Mouse (Mus musculus) frontal cortex, postnatal 25 days (tissue): ENCODE data around the gene Ifrd2.

Experiments used
- DNase-seq, 2 experiments: peaks; one replicate each; pipeline ENCODE4 v3.0.0; 2022; ENCODE audit warnings: low spot score in 2 of 2

The Ifrd2 gene

DNA sequence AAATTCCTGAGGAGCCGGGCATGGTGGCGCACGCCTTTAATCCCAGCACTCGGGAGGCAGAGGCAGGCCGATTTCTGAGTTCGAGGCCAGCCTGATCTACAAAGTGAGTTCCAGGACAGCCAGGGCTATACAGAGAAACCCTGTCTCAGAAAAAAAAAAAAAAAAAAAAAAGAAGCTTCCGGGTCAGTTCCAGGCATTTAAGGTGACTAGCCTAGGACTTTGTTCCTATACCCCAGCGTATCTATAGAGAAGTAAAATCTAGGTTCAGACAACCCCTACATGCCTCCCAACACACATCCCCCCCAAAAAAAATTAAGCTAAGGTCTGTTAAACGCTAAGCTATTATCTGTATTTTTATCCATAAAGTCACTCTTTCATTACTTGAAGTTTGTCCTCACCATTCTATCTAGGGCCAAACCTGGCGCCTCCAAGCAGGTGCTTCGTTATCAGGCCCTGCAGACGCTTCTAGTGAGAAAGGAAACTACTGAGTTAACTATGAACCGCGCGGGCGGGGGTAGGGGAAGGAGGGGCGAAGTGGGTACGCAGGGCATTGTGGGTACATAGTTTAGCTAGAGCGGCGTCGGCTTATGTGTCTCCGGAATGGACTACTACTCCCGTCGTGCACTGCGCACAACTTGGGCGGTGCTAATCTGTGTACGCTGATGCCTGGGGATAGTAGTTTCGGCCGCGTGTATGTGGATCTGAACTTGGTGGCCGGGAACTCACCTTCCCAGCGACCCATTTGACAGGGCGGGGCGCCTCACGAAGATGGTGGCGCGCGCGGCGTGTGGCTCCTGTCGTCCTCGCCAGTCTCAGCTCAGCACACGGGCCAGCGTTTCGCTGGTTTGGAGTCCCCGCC is at the start of gene Ifrd2:
TSS of gene Ifrd2 (plus strand) at position 669 of the 859 bp plus-strand sequence.
- DNase-seq, result peak; percentile 92 to 95

DNA sequence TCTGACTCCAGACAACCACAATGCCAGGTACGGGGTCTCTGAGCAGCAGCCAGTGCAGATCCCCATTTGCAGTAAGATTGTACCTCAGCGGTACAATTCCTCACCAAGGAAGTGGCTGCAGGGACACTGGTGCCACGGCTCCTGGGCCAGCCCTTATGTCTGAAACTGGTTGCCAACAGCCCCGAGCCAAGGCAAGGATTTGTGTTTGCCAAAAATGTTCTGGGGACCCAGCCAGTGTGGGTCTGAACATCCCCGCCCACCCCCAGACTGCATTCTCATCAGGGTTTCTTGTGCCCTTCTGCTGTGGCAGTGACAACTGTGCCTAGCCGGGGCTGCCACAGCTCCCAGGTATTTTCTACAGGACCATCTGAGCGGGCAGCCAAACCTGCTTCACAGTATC is 49.2 kb upstream of the Ifrd2 start:
- no peak for DNase-seq

DNA sequence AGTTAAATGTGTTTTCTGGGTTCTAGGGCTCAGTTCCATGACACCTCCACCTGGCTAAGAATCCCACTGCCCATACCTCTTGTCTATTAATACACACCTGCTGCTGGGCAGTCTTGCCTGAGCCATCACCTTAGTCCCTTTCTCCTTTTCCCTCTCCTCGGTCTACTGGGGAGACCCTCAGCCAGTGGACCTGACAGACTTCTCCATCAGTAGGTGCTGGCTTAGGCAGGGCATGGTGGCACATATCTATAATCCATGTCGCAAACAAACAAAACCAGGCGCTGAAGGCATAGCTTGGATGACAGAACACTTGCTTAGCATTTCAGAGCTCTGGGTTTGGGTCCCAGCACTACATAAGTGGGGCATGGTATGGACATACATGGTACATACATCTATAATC is 48.7 kb upstream of the Ifrd2 start:
- no peak for DNase-seq

DNA sequence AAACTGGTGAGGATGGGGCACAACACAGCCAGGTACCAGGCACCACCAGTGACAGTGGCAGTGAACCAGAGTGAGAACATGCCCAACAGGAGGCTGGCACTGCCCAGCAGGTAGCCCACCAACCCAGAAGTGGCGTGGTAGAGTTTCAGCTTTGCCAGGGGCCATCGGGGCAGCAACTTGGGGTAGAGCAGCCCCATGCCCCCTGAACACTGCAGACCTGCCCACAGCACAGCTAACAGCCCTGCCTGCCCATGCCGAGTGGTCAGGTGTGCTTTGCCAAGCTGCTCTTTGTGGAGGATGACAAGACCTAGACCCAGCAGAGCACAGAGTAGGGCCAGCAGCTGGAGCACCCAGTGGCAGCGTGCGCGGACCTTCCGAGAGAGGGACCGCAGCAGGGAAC is 47.5 kb upstream of the Ifrd2 start:
- DNase-seq, result no peak

- no peak for DNase-seq
Measured at GRCm38 (mm10) chr9:107540420-107540819, 47.0 kb upstream of the Ifrd2 start.

- no peak for DNase-seq
Measured at GRCm38 (mm10) chr9:107541005-107541404, 46.4 kb upstream of the Ifrd2 start.

DNA sequence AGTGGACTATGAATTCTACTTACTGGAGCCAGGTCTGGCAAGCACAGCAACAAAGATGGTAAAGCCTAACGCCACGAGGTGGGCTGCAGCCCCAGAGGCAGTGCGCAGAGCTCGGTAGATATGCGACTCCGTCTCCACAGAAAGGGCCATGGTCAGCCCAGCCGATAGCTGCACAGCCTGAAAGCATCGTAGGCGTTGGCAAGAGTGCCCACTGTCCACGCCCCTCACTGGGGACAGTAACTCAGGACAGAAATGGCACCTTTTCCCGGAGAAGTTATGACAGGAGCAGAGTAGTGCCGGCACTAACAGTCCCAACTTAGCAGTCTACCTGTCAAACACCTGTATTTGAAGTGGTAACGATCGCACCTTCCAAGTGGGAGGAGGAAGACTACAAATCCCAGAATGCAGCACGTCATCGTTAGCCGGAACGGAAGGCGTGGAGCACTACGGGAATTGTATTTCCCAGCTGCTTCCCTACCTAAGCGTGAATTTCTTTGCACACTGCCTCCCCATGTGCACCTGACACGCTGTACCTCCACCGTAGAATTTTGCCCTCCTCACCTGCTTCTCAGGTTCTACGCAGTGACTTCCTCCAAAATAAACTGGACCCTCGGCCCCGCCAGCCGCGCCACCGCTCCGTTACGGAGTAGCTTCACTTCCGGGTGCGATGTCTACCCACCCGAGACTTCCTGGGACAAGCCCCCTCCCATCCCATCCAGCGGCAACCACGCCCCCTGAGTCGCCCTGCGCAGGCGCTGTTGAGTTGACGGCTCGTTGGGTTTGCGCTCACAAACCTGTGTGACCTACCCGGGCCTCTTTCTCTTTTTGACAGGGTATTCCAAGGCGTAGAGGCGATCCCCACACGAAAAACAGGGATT is 45.7 kb upstream of the Ifrd2 start, which contains the start of the genes Cyb561d2 and Nprl2:
TSS of gene Cyb561d2 (minus strand) at position 720 of the 878 bp plus-strand sequence.
TSS of gene Nprl2 (plus strand) at position 753 of the 878 bp plus-strand sequence.
- peak; percentile 87 to 91 for DNase-seq

GRCm38 (mm10) chr9:107542352-107542686 is 45.1 kb upstream of the Ifrd2 start:
- DNase-seq, result no peak

GRCm38 (mm10) chr9:107542721-107543120 is 44.7 kb upstream of the Ifrd2 start:
- no peak for DNase-seq

- no peak for DNase-seq
Measured at GRCm38 (mm10) chr9:107543299-107543698, 44.1 kb upstream of the Ifrd2 start.

DNA sequence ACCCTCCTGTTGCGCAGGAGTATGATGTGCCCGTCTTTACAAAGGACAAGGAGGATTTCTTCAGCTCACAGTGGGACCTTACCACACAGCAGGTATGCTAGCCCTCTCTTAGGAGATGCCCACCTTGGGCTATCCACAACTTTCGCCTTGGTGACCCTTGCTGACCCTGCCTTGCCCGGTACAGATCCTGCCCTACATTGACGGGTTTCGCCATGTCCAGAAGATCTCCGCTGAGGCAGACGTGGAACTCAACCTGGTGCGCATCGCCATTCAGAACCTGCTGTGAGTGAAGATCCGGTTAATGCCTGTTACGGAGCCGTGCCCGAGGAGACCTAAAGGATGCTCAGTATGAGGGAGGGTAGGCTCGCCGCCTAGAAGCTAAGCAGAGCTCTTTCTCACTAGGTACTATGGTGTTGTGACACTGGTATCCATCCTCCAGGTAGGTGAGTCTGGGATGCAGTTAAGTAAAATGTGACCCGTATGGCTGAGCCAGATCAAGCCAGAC is 43.2 kb upstream of the Ifrd2 start:
- DNase-seq, result no peak

DNA sequence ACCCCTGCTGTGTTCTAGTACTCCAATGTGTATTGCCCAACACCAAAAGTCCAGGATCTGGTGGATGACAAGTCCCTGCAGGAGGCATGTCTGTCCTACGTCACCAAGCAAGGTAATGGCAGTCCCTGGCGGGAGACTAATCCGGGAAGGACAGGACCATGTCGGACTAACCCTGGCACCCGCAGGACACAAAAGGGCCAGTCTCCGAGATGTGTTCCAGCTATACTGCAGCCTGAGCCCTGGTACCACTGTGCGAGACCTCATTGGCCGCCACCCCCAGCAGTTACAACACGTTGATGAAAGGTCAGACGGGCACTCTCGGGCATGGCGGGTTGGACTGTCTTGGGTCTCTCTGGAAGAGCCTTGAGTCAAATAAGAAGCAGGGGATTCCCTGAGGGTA is 42.7 kb upstream of the Ifrd2 start:
- DNase-seq, result no peak

DNA sequence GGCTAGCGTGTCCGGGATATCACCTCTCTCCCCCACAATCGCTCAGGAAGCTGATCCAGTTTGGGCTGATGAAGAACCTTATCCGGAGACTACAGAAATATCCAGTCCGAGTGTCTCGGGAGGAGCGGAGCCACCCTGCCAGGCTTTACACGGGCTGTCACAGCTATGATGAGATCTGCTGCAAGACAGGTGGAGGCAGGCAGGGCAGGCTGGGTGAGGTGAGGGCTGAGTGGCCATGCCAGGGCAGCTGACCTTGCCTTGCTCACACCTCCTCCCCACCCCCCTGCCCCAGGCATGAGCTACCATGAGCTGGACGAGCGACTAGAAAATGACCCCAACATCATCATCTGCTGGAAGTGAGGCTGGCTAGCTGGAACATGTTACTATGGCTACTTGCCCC is 42.2 kb upstream of the Ifrd2 start:
- DNase-seq, result no peak

DNA sequence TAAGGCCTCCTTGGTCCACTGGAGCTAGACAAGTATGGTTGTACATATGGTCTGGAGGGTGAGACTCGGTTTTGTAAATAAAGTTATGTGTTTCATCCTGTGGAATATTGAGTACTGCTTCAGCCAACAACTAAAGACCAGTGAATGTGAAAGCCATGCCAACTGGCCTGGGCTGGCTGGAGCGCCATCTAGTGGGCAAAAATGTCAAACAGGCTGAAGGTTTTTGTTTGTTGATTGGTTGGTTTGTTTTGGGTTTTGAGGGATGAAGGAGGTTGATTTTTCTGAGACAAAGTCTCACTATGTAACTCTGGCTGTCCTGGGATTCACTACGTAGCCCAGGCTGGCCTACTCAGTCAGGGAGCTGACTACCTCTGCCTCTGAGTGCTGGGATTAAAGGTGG is 41.8 kb upstream of the Ifrd2 start:
- peak; percentile 52 to 61 for DNase-seq

DNA sequence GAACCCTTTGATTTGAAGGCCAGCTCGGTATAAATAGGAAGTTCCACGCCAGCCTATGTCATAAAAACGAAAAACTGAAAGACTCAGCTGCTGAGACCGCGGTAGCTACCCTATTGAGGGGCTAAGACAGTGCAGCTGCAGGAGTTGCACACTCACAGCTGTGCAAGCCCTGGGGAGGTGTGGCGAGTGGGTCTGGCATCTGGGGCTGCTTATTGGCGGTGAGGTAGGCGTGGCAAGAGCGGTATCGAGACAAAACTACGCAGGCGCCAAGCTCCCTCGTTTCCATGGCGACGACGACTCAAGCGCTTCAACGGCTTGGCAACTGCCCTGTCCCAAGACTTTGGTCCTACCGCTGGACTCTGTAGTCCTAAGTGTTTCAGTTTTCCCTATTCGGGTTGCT is 40.4 kb upstream of the Ifrd2 start, which contains the start of gene Zmynd10:
TSS of gene Zmynd10 (plus strand) at position 273 of the 400 bp plus-strand sequence.
- DNase-seq, result peak; percentile 70 to 75

GRCm38 (mm10) chr9:107547957-107548356 is 39.5 kb upstream of the Ifrd2 start:
- DNase-seq, result no peak

- DNase-seq, result no peak
Measured at GRCm38 (mm10) chr9:107548820-107549219, 38.6 kb upstream of the Ifrd2 start.

DNA sequence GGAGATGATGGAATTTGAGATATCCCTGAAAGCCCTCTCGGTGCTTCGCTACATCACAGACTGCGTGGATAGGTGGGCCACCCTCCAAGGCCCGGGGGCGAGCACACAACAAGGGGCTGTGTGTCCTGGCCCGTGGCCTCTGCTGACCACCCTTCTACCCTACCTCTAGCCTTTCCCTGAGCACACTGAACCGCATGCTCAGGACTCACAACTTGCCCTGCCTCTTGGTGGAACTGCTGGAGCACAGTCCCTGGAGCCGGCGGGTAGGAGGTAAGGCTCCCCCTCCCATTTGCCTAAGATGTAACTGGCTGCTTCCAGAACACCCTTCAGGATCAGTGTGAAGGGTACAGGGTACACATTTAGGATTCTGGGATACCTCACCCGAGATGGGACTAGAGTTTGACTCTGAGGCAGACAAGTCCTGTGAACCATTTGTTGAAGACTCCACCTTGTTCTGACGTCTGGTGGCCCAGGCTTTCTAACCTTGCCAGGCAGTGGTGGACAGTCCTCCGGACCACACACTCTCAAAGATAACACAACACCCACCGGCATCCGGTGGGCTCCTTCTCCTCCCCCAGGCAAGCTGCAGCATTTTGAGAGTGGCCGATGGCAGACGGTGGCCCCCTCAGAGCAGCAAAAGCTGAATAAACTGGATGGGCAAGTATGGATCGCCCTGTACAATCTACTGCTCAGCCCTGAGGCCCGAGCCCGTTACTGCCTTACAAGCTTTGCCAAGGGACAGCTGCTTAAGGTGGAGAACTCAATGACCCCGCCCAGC is 38.0 kb upstream of the Ifrd2 start:
- DNase-seq, result no peak

DNA sequence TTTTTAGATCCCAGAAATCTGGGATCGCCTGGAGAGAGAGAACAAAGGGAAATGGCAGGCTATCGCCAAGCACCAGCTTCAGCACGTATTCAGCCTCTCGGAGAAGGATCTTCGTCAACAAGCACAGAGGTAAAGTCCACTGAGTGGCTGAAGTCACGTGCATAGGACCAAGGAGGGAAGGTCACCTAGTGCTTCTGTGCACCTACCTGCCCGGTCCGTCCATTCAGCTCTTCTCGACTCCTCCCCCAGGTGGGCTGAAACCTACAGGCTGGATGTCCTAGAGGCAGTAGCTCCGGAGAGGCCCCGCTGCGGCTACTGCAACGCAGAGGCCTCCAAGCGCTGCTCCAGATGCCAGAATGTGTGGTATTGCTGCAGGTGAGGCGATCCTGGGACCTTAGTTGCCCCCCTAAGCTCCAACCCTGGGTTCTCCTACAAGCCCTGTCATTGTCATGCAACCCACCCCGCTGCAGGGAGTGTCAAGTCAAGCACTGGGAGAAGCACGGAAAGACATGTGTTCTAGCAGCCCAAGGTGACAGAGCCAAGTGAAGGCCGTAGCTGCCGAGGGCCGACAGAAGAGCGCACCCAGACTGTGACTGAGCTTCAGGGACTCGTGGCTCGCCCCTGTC is 36.8 kb upstream of the Ifrd2 start:
- DNase-seq, result no peak

GRCm38 (mm10) chr9:107551117-107551889 is 36.1 kb upstream of the Ifrd2 start, which contains the start of gene Rassf1:
TSS of gene Rassf1 (plus strand) at chr9:107551555.
- DNase-seq, result no peak
